Mouse (Mus musculus) stomach, embryonic 14.5 days (tissue): ENCODE measurements around the gene Metrn. TPM values are rescaled to one million over a fixed set of nuclear protein-coding genes. Genes with fewer than 3 reads are reported as not detected.

Source experiments
- ATAC-seq: fragments of 200-750 bp; cut with Nextera tagmentation; 2 replicates; pipeline ENCODE4 v1.8.0; 2017; ENCODE audit warnings: low read depth, moderate TSS enrichment; ENCODE audit not compliant: insufficient number of reproducible peaks, insufficient read depth, low FRiP score
- H3K27ac ChIP-seq: fragments of 300-500 bp; sonication (generic); 2 replicates; pipeline ENCODE4 v1.5.1; 2014; ENCODE audit warnings: mild to moderate bottlenecking, low read length, moderate library complexity, mixed read lengths
- H3K27me3 ChIP-seq: fragments of 300-500 bp; sonication (generic); 2 replicates; pipeline ENCODE4 v1.6.1; 2014; ENCODE audit warnings: low read length, control low read depth, mixed read lengths; ENCODE audit not compliant: control insufficient read depth, insufficient read depth
- H3K36me3 ChIP-seq: fragments of 300-500 bp; sonication (generic); 2 replicates; pipeline ENCODE4 v1.6.1; 2014; ENCODE audit warnings: mild to moderate bottlenecking, control low read depth, low read length, moderate library complexity, mixed read lengths; ENCODE audit not compliant: control insufficient read depth, insufficient read depth
- H3K4me1 ChIP-seq: fragments of 300-500 bp; sonication (generic); 2 replicates; pipeline ENCODE4 v1.6.1; 2014; ENCODE audit warnings: low read length, control low read depth, mixed read lengths; ENCODE audit not compliant: control insufficient read depth, insufficient read depth
- H3K4me2 ChIP-seq: fragments of 300-500 bp; sonication (generic); replicated peaks from 2 replicates; pipeline ENCODE4 v1.6.1; 2014; ENCODE audit warnings: low read depth, low read length, control low read depth
- H3K4me3 ChIP-seq: fragments of 300-500 bp; sonication (generic); 2 replicates; pipeline ENCODE4 v1.5.1; 2014; ENCODE audit warnings: low read depth, low read length, control low read depth
- H3K9ac ChIP-seq: fragments of 300-500 bp; sonication (generic); replicated peaks from 2 replicates; pipeline ENCODE4 v1.6.1; 2014; ENCODE audit warnings: low read depth, mild to moderate bottlenecking, control low read depth, low read length, moderate library complexity, mixed read lengths
- H3K9me3 ChIP-seq: fragments of 300-500 bp; sonication (generic); 2 replicates; pipeline ENCODE4 v1.6.1; 2016; ENCODE audit warnings: low read depth, low read length, control low read depth; ENCODE audit not compliant: control insufficient read depth
- WGBS: fragments of 180-500 bp; shearing (Covaris S2); extraction: QIAGEN DNeasy Blood & Tissue Kit; methylation state at CpG from one replicate; pipeline ENCODE4 v1.1.7; 2014; 5-methylcytosine and 5-hydroxymethylcytosine counted together
- polyA plus RNA-seq: library from polyadenylated mRNA; unstranded; fragments of >200 nt; fragmentation: Nextera tagmentation; extraction: Ambion mirVana; gene quantifications from 2 replicates; pipeline ENCODE4 v1.2.1, GENCODE M21; 2014

The Metrn gene
- 6.9 and 8.7 TPM in 2 replicates for polyA plus RNA-seq

- H3K4me3 ChIP-seq: peak within 1 kb of the TSS; percentile 79
- H3K9me3 ChIP-seq: no peaks in the 10 kb centered on the region
- H3K27me3 ChIP-seq: no peaks in the 10 kb centered on the region
- peak within 1 kb of the TSS; percentile 93 for H3K4me2 ChIP-seq
- WGBS: under 1% methylated on average over 35 of the region's 35 CpGs
- ATAC-seq: peak; percentile 75; the same call in 1 of the 2 replicates
- peak within 1 kb of the TSS; percentile 61 for H3K9ac ChIP-seq
- no peaks in the 10 kb centered on the region for H3K36me3 ChIP-seq
- H3K27ac ChIP-seq: no peak within 1 kb of the TSS; the same call in 1 of the 2 replicates
- peaks cover 27% of the 10 kb centered on the region for H3K4me1 ChIP-seq
Observed at GRCm38 (mm10) chr17:25796951-25797369, at the start of gene Metrn. Metrn (minus strand) TSS chr17:25797136.

DNA sequence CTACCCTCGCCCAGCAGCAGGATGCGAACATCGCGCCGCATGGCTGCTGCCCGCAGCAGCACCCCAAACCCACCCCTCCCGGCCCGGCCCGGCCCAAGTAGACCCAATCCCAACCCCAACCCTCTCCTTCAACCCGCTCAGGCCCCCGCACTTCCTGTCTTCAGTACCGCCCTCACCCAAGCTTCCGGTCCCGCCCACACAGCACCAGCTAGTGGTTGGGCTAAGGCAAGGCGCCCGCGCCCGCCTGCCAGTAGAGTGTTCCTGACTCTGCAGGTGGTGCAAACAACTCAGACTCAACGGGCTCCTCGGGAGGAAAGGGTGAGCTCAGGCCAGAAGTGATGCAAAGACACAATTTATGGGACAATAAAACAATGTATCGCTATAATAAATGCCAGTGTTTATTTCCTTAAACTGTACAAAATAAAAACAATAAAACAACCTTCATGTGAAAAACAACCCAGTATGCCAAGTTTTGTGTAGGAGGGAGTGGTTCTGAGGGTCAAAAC lies 47.5 kb upstream of the Metrn start, which contains the start of gene Rhot2:
Gene Rhot2, minus strand, starts transcription at position 456 of the 506 bp plus-strand sequence.
- Histone ChIP-seq H3K4me3 (peak within 1 kb of the TSS; percentile 88), H3K4me1 (peaks cover 14% of the 10 kb centered on the region), H3K9ac (peak within 1 kb of the TSS; percentile 84), H3K27me3 (no peaks in the 10 kb centered on the region), H3K4me2 (peak within 1 kb of the TSS; percentile 87), H3K36me3 (peaks cover 39% of the 10 kb centered on the region), H3K9me3 (no peaks in the 10 kb centered on the region), H3K27ac (peak within 1 kb of the TSS; percentile 76)
- peak; percentile 95 for ATAC-seq
- under 1% methylated on average over 21 of the region's 21 CpGs for WGBS

DNA sequence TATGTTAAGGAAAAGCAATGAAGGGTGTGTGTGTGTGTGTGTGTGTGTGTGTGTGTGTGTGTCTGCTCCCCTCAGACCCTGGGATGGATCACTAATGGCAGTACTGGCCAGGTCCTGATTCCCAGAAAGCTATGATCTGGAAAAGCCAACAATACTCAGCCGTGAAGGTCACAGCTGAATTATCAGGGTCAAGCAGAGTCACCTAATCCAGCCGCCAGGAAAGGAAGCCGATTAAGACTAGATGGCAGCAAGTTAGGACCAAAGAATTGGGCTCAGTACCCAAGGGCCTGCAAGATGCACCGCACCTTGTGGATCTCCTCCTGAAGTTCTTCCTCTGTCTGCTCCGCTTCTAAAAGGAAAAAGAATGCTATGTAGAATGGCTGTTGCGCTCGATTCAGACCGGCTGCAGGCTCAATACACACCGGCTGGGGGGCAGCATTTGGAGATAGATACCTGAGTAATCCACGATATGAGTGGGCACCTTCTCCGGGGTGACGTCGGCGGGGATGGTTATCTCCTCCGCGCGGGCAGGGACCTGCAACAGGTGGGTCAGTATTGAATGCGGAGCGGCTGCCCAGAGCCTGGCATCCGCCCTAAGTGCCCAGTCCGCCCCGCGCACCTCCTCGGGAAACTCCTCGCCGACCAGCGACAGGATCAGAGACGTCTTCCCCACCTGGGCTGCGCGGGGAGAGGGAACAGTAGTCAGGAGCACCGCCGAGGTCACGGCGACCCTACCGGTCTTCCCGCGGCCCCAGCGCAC lies 46.9 kb upstream of the Metrn start:
- peak overlapping the region; percentile 88 for H3K4me3 ChIP-seq
- H3K9me3 ChIP-seq: no peaks in the 10 kb centered on the region
- no peaks in the 10 kb centered on the region for H3K27me3 ChIP-seq
- H3K27ac ChIP-seq: peak overlapping the region; percentile 76
- WGBS: 3% methylated on average over 37 of the region's 38 CpGs
- peaks cover 14% of the 10 kb centered on the region for H3K4me1 ChIP-seq
- peaks cover 44% of the 10 kb centered on the region for H3K36me3 ChIP-seq
- H3K4me2 ChIP-seq: peak overlapping the region; percentile 87
- peak overlapping the region; percentile 84 for H3K9ac ChIP-seq
- peak; percentile 44 for ATAC-seq

DNA sequence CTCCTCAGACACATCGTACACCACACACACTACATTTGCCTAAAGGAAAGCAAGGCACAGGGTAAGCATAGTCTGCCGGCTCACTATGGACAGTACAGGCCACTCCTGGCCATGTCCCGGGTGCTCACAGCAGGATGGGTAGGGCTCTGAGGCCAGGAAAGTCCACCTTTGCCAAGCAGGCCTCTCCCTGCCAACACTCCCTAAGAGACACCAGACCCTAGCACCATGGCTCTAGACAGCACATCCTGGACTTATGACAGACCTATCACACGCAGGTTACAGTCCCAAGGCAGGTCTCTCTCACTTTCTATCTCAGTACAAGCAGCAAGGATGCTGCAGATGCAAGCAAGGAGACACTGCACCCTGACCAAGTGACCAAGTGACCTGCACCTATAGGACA lies 46.2 kb upstream of the Metrn start:
- no peak for ATAC-seq
- Histone ChIP-seq H3K27me3 (no peaks in the 10 kb centered on the region), H3K9ac (peak overlapping the region; percentile 84; the same call in 1 of the 2 replicates), H3K4me2 (peak overlapping the region; percentile 87), H3K9me3 (no peaks in the 10 kb centered on the region), H3K4me1 (peaks cover 14% of the 10 kb centered on the region), H3K4me3 (peak overlapping the region; percentile 88), H3K27ac (no peak overlapping the region), H3K36me3 (peaks cover 44% of the 10 kb centered on the region)
- 92% methylated on average over 4 of the region's 4 CpGs for WGBS

GRCm38 (mm10) chr17:25842509-25842908 lies 45.6 kb upstream of the Metrn start:
- Histone ChIP-seq H3K27ac (no peak overlapping the region), H3K9ac (no peak overlapping the region), H3K4me2 (no peak overlapping the region), H3K27me3 (no peaks in the 10 kb centered on the region), H3K36me3 (peaks cover 48% of the 10 kb centered on the region), H3K4me1 (peaks cover 15% of the 10 kb centered on the region), H3K4me3 (no peak overlapping the region), H3K9me3 (no peaks in the 10 kb centered on the region)
- WGBS: 93% methylated on average over 3 of the region's 3 CpGs
- ATAC-seq: no peak

GRCm38 (mm10) chr17:25841117-25841880 lies 44.4 kb upstream of the Metrn start, which contains the start of gene Gm20683:
Gm20683 (minus strand) TSS chr17:25841763.
- no peak for ATAC-seq
- H3K4me1 ChIP-seq: peaks cover 27% of the 10 kb centered on the region
- no peak within 1 kb of the TSS for H3K4me3 ChIP-seq
- H3K9ac ChIP-seq: no peak within 1 kb of the TSS
- H3K36me3 ChIP-seq: peaks cover 49% of the 10 kb centered on the region
- H3K4me2 ChIP-seq: no peak within 1 kb of the TSS
- H3K27ac ChIP-seq: no peak within 1 kb of the TSS
- 94% methylated on average over 22 of the region's 22 CpGs for WGBS
- H3K27me3 ChIP-seq: no peaks in the 10 kb centered on the region
- no peaks in the 10 kb centered on the region for H3K9me3 ChIP-seq

- Histone ChIP-seq H3K4me2 (no peak overlapping the region), H3K27ac (no peak overlapping the region), H3K9ac (no peak overlapping the region), H3K4me3 (no peak overlapping the region), H3K36me3 (peaks cover 46% of the 10 kb centered on the region), H3K27me3 (no peaks in the 10 kb centered on the region), H3K9me3 (no peaks in the 10 kb centered on the region), H3K4me1 (peaks cover 35% of the 10 kb centered on the region)
- ATAC-seq: no peak
- 94% methylated on average over 6 of the region's 6 CpGs for WGBS
Observed at GRCm38 (mm10) chr17:25840519-25840918, 43.6 kb upstream of the Metrn start.

DNA sequence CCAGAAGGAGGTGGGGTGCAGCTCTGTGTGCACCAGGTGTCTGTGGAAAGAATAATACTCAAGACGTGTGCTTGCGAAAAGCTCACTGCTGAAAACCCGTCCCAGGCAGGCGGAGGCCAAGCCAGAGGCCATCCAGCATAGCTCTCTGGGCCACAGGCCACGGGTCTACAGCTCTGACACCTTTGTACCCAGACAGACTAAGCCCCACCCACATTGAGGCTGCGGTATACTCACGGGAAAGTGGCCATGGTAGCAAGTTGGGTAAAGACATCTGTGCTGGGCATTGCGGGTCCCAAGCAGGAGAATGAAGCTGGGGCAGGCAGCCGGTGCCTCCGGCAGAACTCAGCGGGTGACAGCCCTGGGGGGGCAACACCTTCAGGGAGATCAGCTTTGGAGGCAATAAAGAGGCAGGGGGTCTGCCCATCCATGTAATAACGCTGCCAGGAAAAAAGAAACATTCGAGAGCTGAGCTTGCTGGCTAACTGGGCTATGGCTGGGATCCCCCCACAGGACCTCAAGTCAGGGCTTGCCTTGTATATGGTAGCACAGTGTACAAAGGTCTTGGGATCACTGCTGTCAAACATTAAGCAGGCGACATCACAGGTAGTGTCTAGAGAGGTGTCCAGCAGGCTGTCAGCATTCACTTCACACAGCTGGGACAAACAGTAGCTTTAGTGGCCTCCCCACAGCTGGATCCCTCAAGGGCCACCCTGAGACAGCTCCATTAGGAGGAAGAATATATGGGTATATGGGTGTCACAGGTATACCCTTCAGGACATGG lies 42.7 kb upstream of the Metrn start:
- H3K4me2 ChIP-seq: no peak overlapping the region
- no peak overlapping the region for H3K27ac ChIP-seq
- no peak overlapping the region for H3K9ac ChIP-seq
- no peaks in the 10 kb centered on the region for H3K27me3 ChIP-seq
- H3K9me3 ChIP-seq: no peaks in the 10 kb centered on the region
- peaks cover 51% of the 10 kb centered on the region for H3K36me3 ChIP-seq
- ATAC-seq: no peak
- 83% methylated on average over 14 of the region's 14 CpGs for WGBS
- H3K4me3 ChIP-seq: no peak overlapping the region
- peaks cover 39% of the 10 kb centered on the region for H3K4me1 ChIP-seq
